Mouse (Mus musculus) gastrocnemius, postnatal 4 days (tissue): ENCODE measurements around the gene Chuk. TPM values are rescaled to one million over a fixed set of nuclear protein-coding genes. Genes with fewer than 3 reads are reported as not detected.

Experiments
- DNase-seq, 2 experiments: peaks; one replicate each; pipeline ENCODE4 v3.0.0; 2021 to 2022; ENCODE audit warnings: low spot score in 2 of 2, mixed read lengths in 2 of 2
- total RNA-seq, 2 experiments: library from RNA; stranded (reverse); gene quantifications; 2 replicates each; pipeline ENCODE4 v1.2.3; 2021

Chuk gene
- total RNA-seq, 2 experiments from 2014 or later: 21.8 to 30.1 TPM

DNA sequence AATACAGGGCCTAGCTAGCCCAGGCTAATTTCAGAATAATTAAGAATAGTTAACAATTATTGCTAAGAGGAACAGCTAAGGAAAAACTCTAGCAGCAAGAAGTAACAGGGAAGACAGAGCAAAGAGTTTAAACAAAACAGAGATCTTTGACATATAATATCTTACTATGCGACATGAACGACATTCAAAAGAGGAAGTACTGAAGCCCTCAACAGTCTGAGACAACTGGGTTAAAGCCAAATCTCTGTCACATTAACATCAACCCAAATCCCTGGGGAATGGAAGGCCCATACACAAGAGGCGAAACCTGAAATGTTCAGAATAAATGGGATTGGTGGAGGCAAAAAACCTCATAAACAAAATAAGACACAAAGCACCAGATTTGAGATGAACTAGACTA lies 61.4 kb downstream of the Chuk start:
- no peak for DNase-seq

DNA sequence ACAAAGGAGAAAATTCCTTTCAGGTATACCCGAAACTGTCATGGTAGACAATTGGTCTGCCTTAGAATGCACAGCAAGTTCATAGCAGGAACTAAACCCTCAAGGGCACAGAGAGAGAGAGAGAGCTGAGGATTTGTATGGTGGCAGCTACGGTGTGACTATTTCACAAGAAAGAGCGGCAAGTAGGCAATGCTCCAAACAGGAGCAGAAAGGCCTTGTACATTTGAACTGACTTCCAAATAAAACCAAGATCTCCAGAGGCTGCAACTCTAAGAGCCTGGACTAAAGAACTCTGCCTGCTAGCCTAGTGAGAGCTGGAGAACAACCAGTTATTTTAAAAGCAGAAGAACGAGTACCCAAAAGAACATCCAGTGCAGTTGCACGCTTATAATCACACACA lies 65.2 kb downstream of the Chuk start:
- DNase-seq: no peak

DNA sequence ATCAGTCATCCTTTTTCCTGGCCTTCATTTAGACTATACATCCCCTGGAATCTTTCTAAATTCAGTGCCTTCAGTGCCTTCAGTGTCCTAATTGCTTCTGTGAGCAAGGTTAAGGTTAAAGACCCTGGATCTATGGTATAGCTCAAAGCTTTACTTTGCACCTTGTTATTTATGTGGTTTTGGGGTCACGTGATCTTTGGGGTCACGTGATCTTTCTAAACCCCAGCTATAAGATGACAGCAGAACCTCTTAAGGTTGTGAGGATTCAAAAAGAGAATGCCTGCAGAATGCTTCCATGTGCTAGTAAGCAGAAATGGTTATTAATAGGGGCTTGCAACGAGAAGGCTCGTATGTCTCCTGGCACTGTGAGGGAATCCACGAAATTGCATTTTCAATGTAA lies 73.9 kb downstream of the Chuk start:
- no peak for DNase-seq

DNA sequence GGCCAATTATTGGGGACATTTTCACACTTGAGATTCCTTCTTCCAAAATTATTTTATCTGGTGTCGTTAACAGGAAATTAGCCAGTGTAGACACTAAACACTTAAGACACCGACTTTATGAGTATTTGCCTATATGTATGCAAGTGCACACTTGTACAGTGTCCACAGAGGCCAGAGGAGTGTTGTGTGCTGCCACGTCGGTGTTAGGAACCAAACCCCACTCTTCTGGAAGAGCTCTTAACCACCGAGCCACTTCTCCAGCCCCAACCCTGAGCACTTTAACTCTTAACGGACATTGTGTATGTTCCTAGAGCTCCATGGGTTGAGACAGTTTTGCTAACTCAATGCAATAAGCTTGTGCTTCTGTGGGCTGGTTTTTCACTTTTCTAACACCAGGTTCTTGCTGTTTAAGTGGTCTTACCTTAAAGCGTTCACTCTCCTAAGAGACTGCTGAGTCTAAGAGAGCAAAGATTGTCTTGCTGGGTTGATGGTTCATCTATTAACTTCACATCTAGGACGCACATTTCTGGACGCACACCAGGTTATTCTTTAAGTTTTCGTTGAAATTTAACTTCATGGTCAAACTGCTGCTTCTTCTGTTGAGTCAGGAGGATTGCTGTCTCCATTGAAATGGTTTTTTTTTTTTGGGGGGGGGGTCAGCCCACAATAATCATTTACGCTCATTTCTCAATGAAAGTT lies 75.1 kb downstream of the Chuk start:
- no peak for DNase-seq

DNA sequence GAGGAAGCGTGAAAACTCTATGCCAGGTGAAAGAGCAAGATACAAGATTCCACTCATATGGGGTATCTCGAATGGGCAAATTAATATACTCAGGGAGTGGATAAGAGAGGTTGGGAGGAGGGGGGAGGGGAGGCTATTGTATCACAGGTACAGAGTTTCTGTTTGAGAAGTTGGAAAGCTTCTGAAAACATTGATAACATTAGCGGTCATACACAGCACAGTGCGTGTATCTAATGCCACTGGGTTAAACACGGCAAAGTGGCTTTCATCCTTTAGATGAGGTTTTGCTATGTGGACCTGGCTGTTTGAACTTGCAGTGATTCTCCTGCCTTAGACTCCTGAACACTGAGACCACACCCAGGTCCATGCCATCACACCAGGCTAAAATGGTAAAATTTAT lies 77.3 kb downstream of the Chuk start:
- no peak for DNase-seq

DNA sequence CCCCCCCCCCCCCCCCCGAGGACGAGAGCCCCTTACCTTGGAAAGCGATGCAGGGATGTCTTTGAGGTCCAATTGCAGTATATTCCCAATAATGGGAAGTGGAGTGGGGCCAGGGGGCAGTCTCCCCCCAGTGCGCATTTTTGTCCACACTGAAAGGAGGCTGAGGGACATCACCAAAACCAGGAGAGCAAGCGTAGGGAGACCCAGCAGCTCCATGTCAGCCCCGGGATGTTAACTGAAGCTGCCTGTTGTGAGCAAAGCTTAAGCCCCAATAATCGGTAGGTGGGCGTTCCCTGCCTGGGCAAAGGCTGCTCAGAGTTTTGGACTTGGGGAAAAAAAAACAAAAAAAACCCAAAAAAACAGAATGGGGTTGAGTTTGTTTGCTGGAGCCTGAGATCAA lies 78.3 kb downstream of the Chuk start, which contains the start of gene Cyp2c23:
Gene Cyp2c23, minus strand, starts transcription at position 237 of the 400 bp plus-strand sequence.
- no peak for DNase-seq

DNA sequence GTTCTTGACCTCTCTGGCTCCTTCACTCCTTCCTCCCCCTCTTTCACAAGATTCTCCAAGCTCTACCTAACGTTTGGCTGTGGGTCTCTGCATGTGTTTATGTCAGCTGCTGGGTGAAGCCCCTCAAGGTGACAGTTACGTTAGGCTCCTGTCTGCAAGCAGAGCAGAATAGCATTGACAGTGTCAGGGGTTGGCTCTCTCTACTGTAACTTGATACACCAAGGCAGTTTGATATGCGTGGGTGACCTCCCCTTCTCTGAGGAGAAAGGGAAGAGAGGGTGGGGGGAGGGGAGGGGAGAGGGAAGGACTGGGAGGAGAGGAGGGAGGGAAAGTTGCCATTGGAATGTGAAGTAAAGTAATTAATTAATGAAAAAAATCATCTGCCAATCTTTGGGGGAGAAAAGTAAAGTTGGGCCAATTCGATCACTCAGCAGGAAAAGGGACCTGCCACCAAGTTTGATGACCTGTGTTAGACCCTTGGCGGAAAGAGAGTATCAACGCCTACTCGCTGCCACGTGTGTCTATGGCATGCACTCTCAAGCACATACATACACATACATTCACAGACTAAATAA lies 80.2 kb downstream of the Chuk start:
- DNase-seq: no peak

DNA sequence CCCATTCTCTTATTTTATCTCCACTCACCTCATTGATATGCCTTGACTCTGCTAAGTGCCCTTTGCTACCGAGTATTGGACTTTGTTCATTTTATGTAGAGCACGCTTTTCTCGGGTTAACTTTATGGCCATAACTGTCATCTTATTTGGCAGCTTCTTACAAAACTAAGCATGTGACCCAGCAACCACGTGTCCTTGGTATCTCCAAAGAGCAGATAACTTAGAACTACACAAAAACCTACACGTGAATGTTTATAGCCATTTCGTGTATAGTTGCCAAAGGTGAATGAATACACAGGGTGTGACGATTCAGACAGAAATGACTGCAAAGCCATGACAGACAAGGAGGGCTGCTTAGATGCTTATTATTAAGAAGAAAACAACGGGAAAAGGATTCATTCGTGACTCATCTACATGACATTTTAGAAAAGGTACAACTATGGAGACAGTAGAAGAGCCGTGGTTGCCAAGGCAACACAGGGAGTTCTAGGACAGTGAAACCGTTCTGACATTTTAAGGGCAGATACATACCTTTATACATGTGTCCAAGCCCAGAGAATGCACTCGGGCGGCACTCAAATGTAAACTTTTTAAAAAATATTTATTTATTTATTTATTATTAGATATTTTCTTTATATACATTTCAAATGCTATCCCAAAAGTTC lies 82.2 kb downstream of the Chuk start:
- no peak for DNase-seq

Other genes with a start within 250 kb of the Chuk start
- 10 to 100 TPM; 18.8 to 20.4 TPM for gene Dnmbp, start 167.3 kb downstream of the Chuk start, total RNA-seq
- gene Cpn1, start 120.9 kb downstream of the Chuk start, total RNA-seq: under 1 TPM in 1 of 2 experiments, not detected in 1; 0.39 TPM
- gene Cyp2c23, start 78.3 kb downstream of the Chuk start, total RNA-seq: under 1 TPM in 1 of 2 experiments, not detected in 1; 0.41 TPM
- 10 to 100 TPM; 12.5 to 16.2 TPM for gene Erlin1, start 37.7 kb downstream of the Chuk start, total RNA-seq
- gene Cwf19l1, start 28.4 kb upstream of the Chuk start, total RNA-seq: 10 to 100 TPM; 11.2 to 12.7 TPM
- 10 to 100 TPM; 23.0 to 23.1 TPM for gene Bloc1s2, start 39.0 kb upstream of the Chuk start, total RNA-seq
- not detected for gene Pkd2l1, start 85.0 kb upstream of the Chuk start, total RNA-seq
- gene Scd3, start 95.8 kb upstream of the Chuk start, total RNA-seq: not detected
- gene Scd2, start 186.2 kb upstream of the Chuk start, total RNA-seq: 10 to 100 TPM; 81.6 to 87.3 TPM
- under 1 TPM; 0.62 to 0.71 TPM for gene Scd4, start 225.6 kb upstream of the Chuk start, total RNA-seq